Mouse (Mus musculus): ENCODE measurements around the gene Rab4b.

DNA sequence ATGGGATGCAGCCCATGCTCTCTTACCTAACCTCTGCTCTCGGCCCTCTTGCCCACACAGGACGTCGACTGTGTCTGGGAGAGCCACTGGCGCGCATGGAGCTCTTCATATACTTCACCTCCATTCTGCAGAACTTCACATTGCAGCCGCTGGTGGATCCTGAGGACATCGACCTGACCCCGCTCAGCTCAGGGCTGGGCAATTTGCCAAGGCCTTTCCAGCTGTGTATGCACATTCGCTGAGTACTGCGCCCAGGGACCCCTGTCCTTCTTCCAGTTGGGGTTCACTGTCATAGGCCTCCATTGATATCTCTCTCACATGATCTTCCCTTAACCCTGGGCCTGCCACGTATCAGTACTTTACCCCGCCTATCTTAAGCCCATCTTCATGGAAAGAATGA, 45.5 kb downstream of the Rab4b start:
- TF ChIP-seq GATA1 (IDR thresholded peaks at IDR 0.05; ENCODE audit: borderline replicate concordance, low read length): no peak
- no peak for TF ChIP-seq CTCF (IDR thresholded peaks at IDR 0.05; ENCODE audit: low read depth, low read length)
- TF ChIP-seq POLR2AphosphoS5 (IDR thresholded peaks at IDR 0.05; ENCODE audit: insufficient replicate concordance, low read depth, low read length): no peak
- TF ChIP-seq GATA2 (IDR thresholded peaks at IDR 0.05; ENCODE audit: borderline replicate concordance, low read depth, low read length): no peak
- TF ChIP-seq TAL1 (conservative IDR thresholded peaks at IDR 0.05; ENCODE audit: low read depth, low read length): no peak

All from G1E (cell line).